Mouse (Mus musculus) G1E (cell line): ENCODE data around the gene RPS10-NUDT3. TPM values are rescaled to one million over a fixed set of nuclear protein-coding genes. Genes with fewer than 3 reads are reported as not detected.

Source experiments
- ATAC-seq: 2 replicates; pipeline ENCODE4 v1.8.0; 2016; ENCODE audit warnings: mild to moderate bottlenecking; ENCODE audit not compliant: insufficient number of reproducible peaks, poor library complexity, low FRiP score, severe bottlenecking; ENCODE audit errors: extremely low read depth
- DNase-seq: peaks from one replicate; pipeline ENCODE4 v3.0.0; 2012; ENCODE audit warnings: low spot score
- H3K27me3 ChIP-seq: 2 replicates; pipeline ENCODE4 v1.6.1; 2012; ENCODE audit warnings: mild to moderate bottlenecking, low read length, inconsistent platforms; ENCODE audit not compliant: insufficient read depth
- H3K36me3 ChIP-seq: replicated peaks from 2 replicates; pipeline ENCODE3; 2012; ENCODE audit warnings: mild to moderate bottlenecking, inconsistent platforms
- H3K4me1 ChIP-seq: 2 replicates; pipeline ENCODE4 v1.6.1; 2012; ENCODE audit warnings: low read depth, low read length, inconsistent platforms, mixed read lengths; ENCODE audit not compliant: insufficient read depth
- H3K4me3 ChIP-seq: 2 replicates; pipeline ENCODE4 v1.5.1; 2012; ENCODE audit warnings: low read depth, mild to moderate bottlenecking, inconsistent platforms, low read length, moderate library complexity, mixed read lengths
- H3K9me3 ChIP-seq: replicated peaks from 2 replicates; pipeline ENCODE4 v1.6.1; 2012; ENCODE audit warnings: inconsistent platforms
- CTCF ChIP-seq: IDR thresholded peaks from 2 replicates; pipeline ENCODE4 v1.5.1; 2012; ENCODE audit warnings: low read depth, low read length, inconsistent platforms, mixed read lengths
- GATA1 ChIP-seq: IDR thresholded peaks from 2 replicates; pipeline ENCODE4 v1.6.1; 2012; ENCODE audit warnings: borderline replicate concordance, low read length, inconsistent platforms, mixed read lengths
- GATA2 ChIP-seq: IDR thresholded peaks from 2 replicates; pipeline ENCODE4 v1.6.1; 2012; ENCODE audit warnings: low read depth, low read length, inconsistent platforms, borderline replicate concordance
- POLR2AphosphoS5 ChIP-seq: IDR thresholded peaks from 2 replicates; pipeline ENCODE4 v1.6.1; 2012; ENCODE audit warnings: low read depth, low read length, inconsistent platforms; ENCODE audit not compliant: insufficient replicate concordance
- TAL1 ChIP-seq: conservative IDR thresholded peaks from 2 replicates; pipeline ENCODE4 v1.6.1; 2012; ENCODE audit warnings: low read depth, low read length, inconsistent platforms, mixed read lengths
- polyA plus RNA-seq: library from polyadenylated mRNA; stranded (reverse); fragments of >175 nt; gene quantifications from 2 replicates; pipeline ENCODE4 v1.2.3, GENCODE M21; 2012
- total RNA-seq, 2 experiments: library from RNA; stranded (forward) in 1 of 2; stranded (reverse) in 1 of 2; fragments of 200-1000 nt in 1 of 2; fragments of >200 nt in 1 of 2; fragmentation: Nextera tagmentation in 1 of 2; gene quantifications; 2 replicates each; pipeline ENCODE4 v1.2.3; 2014 to 2017

The RPS10-NUDT3 gene
- total RNA-seq (2014; fragmentation: Nextera tagmentation), result not detected in 2 replicates
- not detected in 2 replicates for total RNA-seq (2017)
- polyA plus RNA-seq, result not detected in 2 replicates

DNA sequence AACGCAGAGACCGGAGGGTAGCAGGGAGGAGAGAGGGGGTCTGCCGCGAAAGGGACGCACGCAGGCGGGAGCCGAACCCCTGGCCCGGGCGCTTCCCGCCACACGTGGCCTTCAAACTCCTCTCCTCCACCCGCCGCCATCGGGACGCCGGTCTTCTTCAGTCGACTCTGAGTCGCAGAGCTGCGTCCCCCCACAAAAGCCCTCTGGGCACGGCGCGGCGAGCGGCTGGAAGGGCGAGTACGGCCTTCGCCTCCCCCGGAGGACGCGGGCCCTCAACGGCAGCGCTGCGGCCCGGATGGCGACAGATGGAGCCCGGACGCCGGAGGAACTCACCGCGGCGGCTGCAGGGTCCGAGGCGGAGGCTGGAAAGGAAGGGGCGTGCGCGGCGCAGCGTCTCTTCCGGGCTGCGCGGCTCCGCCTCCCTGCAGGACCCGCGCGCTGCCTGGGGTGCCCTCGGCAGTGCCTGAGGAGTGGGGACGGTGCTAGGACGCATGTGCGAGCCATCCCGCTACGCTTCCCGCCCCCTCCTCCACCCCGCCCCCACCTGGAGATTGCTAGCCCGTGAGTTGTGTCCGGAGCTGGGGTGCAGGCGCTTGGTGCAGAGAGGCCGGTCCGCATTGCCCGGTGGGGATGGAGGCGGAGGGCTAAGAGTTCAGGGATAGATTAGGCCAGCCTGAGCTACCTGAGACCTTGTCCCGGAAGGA lies at the start of gene RPS10-NUDT3:
TSS of gene RPS10-NUDT3 (minus strand) at position 352 of the 704 bp plus-strand sequence.
- H3K27me3 ChIP-seq, result no peaks in the 10 kb centered on the region
- H3K36me3 ChIP-seq, result peaks cover 47% of the 10 kb centered on the region
- no peaks in the 10 kb centered on the region for H3K9me3 ChIP-seq
- peaks cover 55% of the 10 kb centered on the region for H3K4me1 ChIP-seq
- DNase-seq, result peak; percentile 86
- ATAC-seq, result peak; percentile 78
- H3K4me3 ChIP-seq, result peak within 1 kb of the TSS; percentile 91
- no peak for TF ChIP-seq TAL1

DNA sequence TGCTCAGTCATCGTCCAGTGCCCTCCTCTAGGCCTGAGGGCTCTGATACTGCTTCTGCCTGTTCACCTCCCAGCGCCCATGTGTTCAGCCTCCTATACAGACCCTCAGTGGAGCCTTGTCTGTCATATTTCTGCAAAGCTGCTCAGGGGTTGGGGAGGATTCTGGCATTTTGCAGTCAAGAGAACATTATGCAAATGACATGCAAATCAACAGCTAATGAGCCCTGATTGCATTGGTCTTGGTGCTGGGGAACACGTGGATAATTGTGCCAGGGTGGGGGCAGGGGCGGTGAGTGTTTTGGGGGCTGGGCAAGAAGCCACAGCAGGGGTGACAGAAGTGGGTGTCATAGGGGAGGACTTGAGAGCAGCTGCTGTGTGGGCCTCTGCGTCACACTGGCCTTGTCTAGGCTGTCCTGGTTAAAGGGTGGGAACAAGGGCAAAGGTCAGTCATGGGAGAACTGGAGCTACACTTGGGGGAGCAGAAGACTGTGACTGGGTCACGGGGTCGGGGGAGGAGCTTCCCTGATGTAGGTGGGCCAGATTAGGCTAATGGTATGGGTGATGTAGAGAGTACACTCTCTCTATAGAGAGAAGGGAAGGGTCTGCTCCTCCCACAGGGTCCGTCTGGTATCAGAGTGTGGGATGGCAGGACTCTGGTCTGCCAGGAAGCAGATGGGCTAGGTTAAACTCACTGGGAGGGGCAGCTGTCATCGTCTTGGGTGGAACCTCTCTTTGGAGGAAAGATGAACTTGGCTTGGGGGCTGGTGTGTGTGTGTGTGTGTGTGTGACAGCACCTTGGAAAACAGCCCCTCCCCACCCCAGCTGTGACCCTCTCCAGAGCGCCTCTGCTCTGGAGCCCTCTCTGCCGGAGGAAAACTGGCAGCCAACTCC lies 44.1 kb upstream of the RPS10-NUDT3 start:
- DNase-seq (no peak), ATAC-seq (no peak)
- TF ChIP-seq GATA1 (no peak), CTCF (no peak), TAL1 (no peak), GATA2 (no peak)
- Histone ChIP-seq H3K36me3 (no peaks in the 10 kb centered on the region), H3K4me3 (no peak overlapping the region), H3K27me3 (peaks cover 6% of the 10 kb centered on the region), H3K4me1 (peaks cover 9% of the 10 kb centered on the region), H3K9me3 (no peaks in the 10 kb centered on the region)

DNA sequence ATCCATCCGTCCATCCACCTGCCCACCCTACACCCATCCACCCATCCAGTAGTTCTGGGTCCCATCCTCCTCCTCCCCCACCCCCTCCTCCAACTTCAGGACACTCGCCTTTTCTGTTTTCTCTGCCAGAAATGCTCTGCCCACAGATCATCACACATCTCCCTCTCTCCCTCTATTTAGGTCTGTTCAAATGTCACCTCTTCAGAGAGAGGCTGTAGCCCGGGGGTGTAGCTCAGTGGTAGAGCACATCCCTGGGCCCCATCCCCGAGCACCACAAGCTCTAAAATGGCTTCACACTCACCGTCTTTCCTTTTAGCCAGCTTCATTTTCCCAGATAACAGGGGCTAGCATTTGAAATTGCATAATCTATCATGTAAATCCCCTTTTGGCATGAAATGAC lies 42.7 kb upstream of the RPS10-NUDT3 start:
- H3K4me3 ChIP-seq, result no peak overlapping the region
- ATAC-seq, result no peak
- H3K4me1 ChIP-seq, result peaks cover 9% of the 10 kb centered on the region
- no peak for DNase-seq
- TF ChIP-seq CTCF (no peak), TAL1 (no peak), POLR2AphosphoS5 (no peak), GATA2 (no peak), GATA1 (no peak)
- no peaks in the 10 kb centered on the region for H3K9me3 ChIP-seq
- H3K27me3 ChIP-seq, result peaks cover 6% of the 10 kb centered on the region
- no peaks in the 10 kb centered on the region for H3K36me3 ChIP-seq

DNA sequence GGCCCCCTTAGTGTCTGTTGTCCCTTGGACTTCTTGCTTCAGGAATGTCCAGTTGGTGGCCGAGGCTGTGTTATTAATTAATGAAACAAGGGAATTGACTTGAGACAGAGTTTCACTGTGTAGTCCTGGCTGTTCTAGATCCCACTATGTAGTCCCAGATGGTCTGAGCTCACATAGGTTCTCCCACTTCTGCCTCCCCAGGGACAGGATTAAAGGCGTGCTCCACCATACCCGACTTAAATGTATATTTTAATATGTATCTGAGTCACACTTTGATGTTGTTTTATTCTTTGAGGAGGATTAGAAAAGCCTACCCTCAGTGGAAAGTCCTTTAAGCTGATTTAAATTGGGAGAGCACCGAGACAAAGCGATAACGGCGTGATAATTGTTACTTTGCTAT lies 41.2 kb upstream of the RPS10-NUDT3 start:
- no peak overlapping the region for H3K4me3 ChIP-seq
- DNase-seq (no peak), ATAC-seq (no peak)
- TF ChIP-seq TAL1, result no peak
- no peak for TF ChIP-seq POLR2AphosphoS5
- TF ChIP-seq GATA1, result no peak
- TF ChIP-seq CTCF, result no peak
- TF ChIP-seq GATA2, result no peak
- H3K9me3 ChIP-seq, result no peaks in the 10 kb centered on the region
- peaks cover 9% of the 10 kb centered on the region for H3K4me1 ChIP-seq
- H3K27me3 ChIP-seq, result peaks cover 6% of the 10 kb centered on the region
- no peaks in the 10 kb centered on the region for H3K36me3 ChIP-seq

DNA sequence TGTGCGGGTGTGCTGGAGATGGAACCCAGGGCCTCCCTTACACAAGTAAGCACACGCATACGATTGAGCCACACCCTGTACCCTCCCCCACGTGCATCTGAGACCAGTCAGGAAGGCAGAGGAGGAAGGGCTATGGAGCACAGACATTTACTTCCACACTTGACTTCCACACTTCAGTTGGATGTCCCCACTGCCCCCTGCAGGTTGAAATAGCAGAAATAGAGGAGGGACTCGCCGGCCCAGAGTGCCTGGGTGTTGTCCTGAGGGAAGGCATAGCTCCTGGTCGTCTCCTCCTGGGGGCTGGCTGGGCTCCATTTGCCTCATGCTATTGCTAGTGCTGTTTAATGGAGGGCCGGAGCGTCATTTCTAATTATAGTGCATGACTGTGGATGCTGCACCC lies 40.4 kb upstream of the RPS10-NUDT3 start:
- no peaks in the 10 kb centered on the region for H3K36me3 ChIP-seq
- ATAC-seq (no peak), DNase-seq (no peak)
- H3K4me1 ChIP-seq, result peaks cover 9% of the 10 kb centered on the region
- peaks cover 6% of the 10 kb centered on the region for H3K27me3 ChIP-seq
- H3K4me3 ChIP-seq, result no peak overlapping the region
- TF ChIP-seq CTCF, result no peak
- TF ChIP-seq GATA2, result no peak
- TF ChIP-seq GATA1, result no peak
- no peak for TF ChIP-seq TAL1
- no peak for TF ChIP-seq POLR2AphosphoS5
- H3K9me3 ChIP-seq, result no peaks in the 10 kb centered on the region

DNA sequence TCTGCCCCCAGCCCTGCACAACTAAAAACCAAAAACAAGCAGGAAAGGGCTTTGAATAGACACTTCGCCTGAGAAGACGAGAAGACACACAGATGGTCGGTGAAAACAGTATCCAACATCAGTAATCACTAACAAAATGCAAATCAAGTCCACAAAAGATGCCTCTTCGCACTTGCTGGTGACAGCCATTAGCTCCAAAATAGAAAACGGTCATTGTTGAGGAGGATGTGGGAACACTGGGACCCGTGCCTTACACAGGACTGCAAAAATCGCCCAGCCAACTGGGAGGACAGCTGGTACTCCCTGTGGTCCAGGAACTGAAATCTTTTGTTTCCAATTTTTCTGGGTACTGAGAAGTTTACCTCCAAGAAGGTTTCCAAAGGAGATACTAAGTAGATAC lies 38.9 kb upstream of the RPS10-NUDT3 start:
- Histone ChIP-seq H3K9me3 (no peaks in the 10 kb centered on the region), H3K4me1 (peaks cover 9% of the 10 kb centered on the region), H3K36me3 (no peaks in the 10 kb centered on the region), H3K4me3 (no peak overlapping the region), H3K27me3 (peaks cover 14% of the 10 kb centered on the region)
- ATAC-seq (no peak), DNase-seq (no peak)
- TF ChIP-seq CTCF, result no peak
- TF ChIP-seq GATA1, result no peak
- no peak for TF ChIP-seq TAL1
- TF ChIP-seq GATA2, result no peak
- TF ChIP-seq POLR2AphosphoS5, result no peak
